Mouse (Mus musculus) embryonic facial prominence, embryonic 10.5 days (tissue): ENCODE measurements at regions not wholly inside any gene's neighbourhood (a gene's known extent, or its start where the extent isn't known, plus 50 kb on each side); places are given as distances from the start of the nearest gene placed in this dataset.

ENCODE experiments used
- DNase-seq: peaks from one replicate; pipeline ENCODE4 v3.0.0-alpha.2; 2017; ENCODE audit warnings: low spot score
- H3K27ac ChIP-seq: fragments of 300-500 bp; sonication (generic); replicated peaks from 2 replicates; pipeline ENCODE4 v1.5.1; 2016; ENCODE audit warnings: mild to moderate bottlenecking
- H3K27me3 ChIP-seq: fragments of 300-500 bp; sonication (generic); replicated peaks from 2 replicates; pipeline ENCODE4 v1.6.1; 2016; ENCODE audit warnings: low read depth, mild to moderate bottlenecking; ENCODE audit not compliant: poor library complexity, severe bottlenecking
- H3K36me3 ChIP-seq: fragments of 300-500 bp; sonication (generic); replicated peaks from 2 replicates; pipeline ENCODE4 v1.6.1; 2016; ENCODE audit warnings: mild to moderate bottlenecking, moderate library complexity
- H3K4me1 ChIP-seq: fragments of 300-500 bp; sonication (generic); 2 replicates; pipeline ENCODE4 v1.6.1; 2016
- H3K4me3 ChIP-seq: fragments of 300-500 bp; sonication (generic); 2 replicates; pipeline ENCODE4 v1.5.1; 2016; ENCODE audit warnings: mild to moderate bottlenecking, moderate library complexity
- H3K9me3 ChIP-seq: fragments of 300-500 bp; sonication (generic); 2 replicates; pipeline ENCODE4 v1.6.1; 2016; ENCODE audit warnings: mild to moderate bottlenecking
- WGBS: fragments of 180-500 bp; shearing (Covaris S2); methylation state at CpG from one replicate; pipeline ENCODE4 v1.1.7; 2016; 5-methylcytosine and 5-hydroxymethylcytosine counted together

DNA sequence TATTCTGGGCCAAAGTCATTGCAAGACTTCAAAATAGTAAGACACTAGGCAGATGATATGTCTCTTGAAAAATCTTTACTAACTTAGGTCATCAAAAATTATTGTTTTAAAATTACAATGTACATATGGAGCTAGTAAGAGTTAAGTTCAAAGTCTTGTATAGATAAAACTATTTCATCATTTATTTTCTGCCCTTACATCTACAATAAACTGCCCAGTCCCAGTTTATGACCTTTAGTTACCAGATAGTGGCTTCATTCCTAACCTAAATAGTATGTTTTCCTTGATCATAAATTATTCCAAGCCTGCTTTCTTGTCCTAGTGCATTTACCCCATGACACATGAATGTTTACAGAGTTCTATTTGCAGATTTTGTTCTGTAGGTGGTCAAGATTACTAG lies 72.9 kb downstream of the Manea start:
- Histone ChIP-seq H3K36me3 (no peaks in the 10 kb centered on the region), H3K27me3 (no peaks in the 10 kb centered on the region), H3K4me1 (no peaks in the 10 kb centered on the region), H3K9me3 (no peaks in the 10 kb centered on the region), H3K4me3 (no peak overlapping the region), H3K27ac (no peak overlapping the region)
- no peak for DNase-seq

- Histone ChIP-seq H3K27ac (no peak overlapping the region), H3K36me3 (no peaks in the 10 kb centered on the region), H3K27me3 (no peaks in the 10 kb centered on the region), H3K4me3 (no peak overlapping the region), H3K9me3 (no peaks in the 10 kb centered on the region), H3K4me1 (no peaks in the 10 kb centered on the region)
- no peak for DNase-seq
- WGBS: 86% methylated on average over 1 of the region's 1 CpGs
These were observed 87.3 kb downstream of the Manea start for GRCm38 (mm10) chr4:26259230-26260029.

- no peak for DNase-seq
- 77% methylated on average over 3 of the region's 3 CpGs for WGBS
- no peak overlapping the region for H3K4me3 ChIP-seq
- H3K4me1 ChIP-seq: no peaks in the 10 kb centered on the region
- H3K27me3 ChIP-seq: no peaks in the 10 kb centered on the region
- H3K27ac ChIP-seq: no peak overlapping the region
- no peaks in the 10 kb centered on the region for H3K36me3 ChIP-seq
- no peaks in the 10 kb centered on the region for H3K9me3 ChIP-seq
These were observed 90.8 kb downstream of the Manea start for GRCm38 (mm10) chr4:26255889-26256288.

DNA sequence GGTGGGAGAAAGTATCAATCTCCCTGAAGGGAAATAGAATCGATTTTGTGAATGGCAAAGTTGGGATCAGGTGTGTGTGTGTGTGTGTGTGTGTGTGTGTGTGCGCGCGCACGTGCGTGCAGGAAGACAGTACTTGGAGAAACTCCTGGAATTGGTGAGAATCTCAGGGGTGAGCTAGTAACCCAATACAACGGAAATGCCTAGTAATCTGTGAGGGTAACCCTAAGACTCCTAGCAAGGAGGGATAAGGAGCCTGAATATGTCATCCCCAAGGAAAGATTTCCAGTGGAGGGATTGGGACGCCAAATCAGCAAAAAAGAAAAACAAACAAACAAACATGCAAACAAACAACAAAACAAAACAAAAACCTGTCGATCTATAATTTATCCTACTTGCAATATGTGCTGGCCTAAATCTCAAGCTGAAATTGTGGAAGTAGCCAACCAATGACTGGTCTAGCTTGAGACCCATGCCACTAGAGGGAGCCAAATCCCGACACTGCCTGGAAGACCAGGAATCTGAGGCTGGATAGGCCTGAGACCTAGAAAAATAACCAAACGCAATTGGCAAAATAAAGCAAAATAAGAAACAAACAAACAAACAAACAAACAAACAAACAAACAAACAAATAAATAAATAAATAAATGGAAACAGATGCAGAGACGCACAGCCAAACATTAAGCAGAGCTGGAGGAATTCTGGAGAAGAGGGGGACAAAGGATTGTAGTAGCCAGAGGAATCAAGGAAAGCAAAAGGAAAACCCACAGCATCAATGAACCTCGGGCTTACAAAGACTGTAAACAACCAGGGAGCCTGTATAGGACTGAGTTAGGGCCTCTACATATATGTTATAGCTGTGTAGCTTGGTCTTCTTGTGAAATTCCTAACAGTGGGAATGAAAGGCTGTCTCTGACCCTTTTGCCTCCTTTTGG lies 98.5 kb downstream of the Manea start:
- 68% methylated on average over 13 of the region's 13 CpGs for WGBS
- no peak overlapping the region for H3K4me3 ChIP-seq
- H3K36me3 ChIP-seq: no peaks in the 10 kb centered on the region
- H3K4me1 ChIP-seq: no peaks in the 10 kb centered on the region
- H3K27ac ChIP-seq: no peak overlapping the region
- peak; percentile 77 for DNase-seq
- no peaks in the 10 kb centered on the region for H3K9me3 ChIP-seq
- no peaks in the 10 kb centered on the region for H3K27me3 ChIP-seq

GRCm38 (mm10) chr4:26223267-26223666 lies 123.4 kb downstream of the Manea start:
- Histone ChIP-seq H3K27me3 (no peaks in the 10 kb centered on the region), H3K4me1 (no peaks in the 10 kb centered on the region), H3K4me3 (no peak overlapping the region), H3K36me3 (no peaks in the 10 kb centered on the region), H3K27ac (no peak overlapping the region), H3K9me3 (no peaks in the 10 kb centered on the region)
- WGBS: 91% methylated on average over 1 of the region's 1 CpGs
- DNase-seq: no peak
